Mouse (Mus musculus) c-Kit-positive CD71-positive TER-119-negative erythroid progenitor cells, embryonic 14.5 days (primary cell): ENCODE measurements around the gene Map3k5.
A peak's percentile ranks its signal among the peaks of the same experiment; 100 is the strongest.

Experiments used
- DNase-seq: peaks from one replicate; pipeline ENCODE4 v3.0.0-alpha.2; 2013; ENCODE audit warnings: low read depth

Map3k5 gene

GRCm38 (mm10) chr10:20056859-20057644 lies 122.8 kb downstream of the Map3k5 start:
- no peak for DNase-seq

GRCm38 (mm10) chr10:20058031-20058430 lies 123.8 kb downstream of the Map3k5 start:
- DNase-seq: no peak

- no peak for DNase-seq
Measured at GRCm38 (mm10) chr10:20058841-20059240, 124.6 kb downstream of the Map3k5 start.

GRCm38 (mm10) chr10:20060320-20060970 lies 126.2 kb downstream of the Map3k5 start:
- no peak for DNase-seq

GRCm38 (mm10) chr10:20064556-20065207 lies 130.4 kb downstream of the Map3k5 start:
- DNase-seq: no peak

- no peak for DNase-seq
Measured at GRCm38 (mm10) chr10:20066069-20066665, 131.9 kb downstream of the Map3k5 start.

- DNase-seq: no peak
Measured at GRCm38 (mm10) chr10:20069771-20070460, 135.6 kb downstream of the Map3k5 start.

GRCm38 (mm10) chr10:20070576-20071109 lies 136.4 kb downstream of the Map3k5 start:
- DNase-seq: no peak

GRCm38 (mm10) chr10:20071716-20072115 lies 137.4 kb downstream of the Map3k5 start:
- DNase-seq: no peak

GRCm38 (mm10) chr10:20073236-20073893 lies 139.1 kb downstream of the Map3k5 start:
- peak; percentile 10 for DNase-seq

GRCm38 (mm10) chr10:20076541-20077469 lies 142.5 kb downstream of the Map3k5 start:
- DNase-seq: no peak

- no peak for DNase-seq
Measured at GRCm38 (mm10) chr10:20078350-20078749, 144.1 kb downstream of the Map3k5 start.

- DNase-seq: no peak
Measured at GRCm38 (mm10) chr10:20087841-20088240, 153.6 kb downstream of the Map3k5 start.

- DNase-seq: no peak
Measured at GRCm38 (mm10) chr10:20089026-20089425, 154.8 kb downstream of the Map3k5 start.

GRCm38 (mm10) chr10:20090171-20090570 lies 155.9 kb downstream of the Map3k5 start:
- no peak for DNase-seq

- no peak for DNase-seq
Measured at GRCm38 (mm10) chr10:20091416-20091815, 157.1 kb downstream of the Map3k5 start.

- no peak for DNase-seq
Measured at GRCm38 (mm10) chr10:20092371-20092770, 158.1 kb downstream of the Map3k5 start.

- no peak for DNase-seq
Measured at GRCm38 (mm10) chr10:20101456-20101855, 167.2 kb downstream of the Map3k5 start.

- DNase-seq: no peak
Measured at GRCm38 (mm10) chr10:20104271-20104931, 170.1 kb downstream of the Map3k5 start.
